Mouse (Mus musculus) CH12.LX (cell line): ENCODE measurements around the gene Plekhj1.
A peak's percentile ranks its signal among the peaks of the same experiment; 100 is the strongest.

Experiments
- CHD2 ChIP-seq: IDR thresholded peaks from 2 replicates; pipeline ENCODE4 v1.6.1; 2011; ENCODE audit warnings: low read length, improper control_type of control experiment
- CTCF ChIP-seq, 2 experiments: IDR thresholded peaks in 1 of 2; conservative IDR thresholded peaks in 1 of 2; 2 replicates each; pipeline ENCODE4 v1.5.1; 2011 to 2012; ENCODE audit warnings: low read depth in 2 of 2, low read length in 2 of 2, improper control_type of control experiment in 1 of 2, inconsistent platforms in 1 of 2, mild to moderate bottlenecking in 1 of 2, moderate library complexity in 1 of 2
- ETS1 ChIP-seq: conservative IDR thresholded peaks from 2 replicates; pipeline ENCODE4 v1.6.1; 2012; ENCODE audit warnings: low read depth, mild to moderate bottlenecking, inconsistent platforms, low read length, improper control_type of control experiment, moderate library complexity
- GABPA ChIP-seq: IDR thresholded peaks from 2 replicates; pipeline ENCODE4 v1.6.1; 2012; ENCODE audit warnings: low read depth, low read length, improper control_type of control experiment, inconsistent platforms; ENCODE audit not compliant: insufficient replicate concordance
- HCFC1 ChIP-seq: IDR thresholded peaks from 2 replicates; pipeline ENCODE4 v1.6.1; 2012; ENCODE audit warnings: low read depth, mild to moderate bottlenecking, inconsistent platforms, low read length, improper control_type of control experiment
- JUND ChIP-seq: conservative IDR thresholded peaks from 2 replicates; pipeline ENCODE4 v1.6.1; 2011; ENCODE audit warnings: low read depth, low read length, improper control_type of control experiment
- MAX ChIP-seq: IDR thresholded peaks from 2 replicates; pipeline ENCODE4 v1.6.1; 2011; ENCODE audit warnings: low read length, improper control_type of control experiment
- POLR2A ChIP-seq: IDR thresholded peaks from 2 replicates; pipeline ENCODE4 v1.6.1; 2011; ENCODE audit warnings: low read depth, mild to moderate bottlenecking, improper control_type of control experiment, low read length
- RAD21 ChIP-seq: IDR thresholded peaks from 2 replicates; pipeline ENCODE4 v1.6.1; 2011; ENCODE audit warnings: low read depth, mild to moderate bottlenecking, low read length, improper control_type of control experiment, moderate library complexity
- SMC3 ChIP-seq: IDR thresholded peaks from 2 replicates; pipeline ENCODE4 v1.6.1; 2011; ENCODE audit warnings: low read depth, low read length, improper control_type of control experiment
- TCF12 ChIP-seq: IDR thresholded peaks from 2 replicates; pipeline ENCODE4 v1.6.1; 2014; ENCODE audit warnings: low read depth, mild to moderate bottlenecking, inconsistent platforms, low read length, improper control_type of control experiment
- ZC3H11A ChIP-seq: IDR thresholded peaks from 2 replicates; pipeline ENCODE4 v1.6.1; 2012; ENCODE audit warnings: low read depth, mild to moderate bottlenecking, inconsistent platforms, low read length, improper control_type of control experiment
- ZKSCAN1 ChIP-seq: IDR thresholded peaks from 2 replicates; pipeline ENCODE4 v1.6.1; 2012; ENCODE audit warnings: low read depth, inconsistent platforms, low read length, improper control_type of control experiment, borderline replicate concordance

GRCm38 (mm10) chr10:80805925-80806324 lies 7.5 kb upstream of the Plekhj1 start:
- TF ChIP-seq POLR2A (no peak), GABPA (no peak), ZC3H11A (no peak), RAD21 (peak; percentile 33), CTCF (conservative IDR thresholded peaks at IDR 0.05 in 1 of 2, IDR thresholded peaks at IDR 0.05 in 1 of 2; ENCODE audit: low read depth in 2 of 2, low read length in 2 of 2) (peak; percentile 48 to 60), ZKSCAN1 (no peak), CHD2 (no peak), MAX (no peak), ETS1 (no peak), HCFC1 (no peak), SMC3 (peak; percentile 47), JUND (no peak), TCF12 (no peak)
